Mouse (Mus musculus) midbrain, embryonic 15.5 days (tissue): Measurements from ENCODE around the gene Sulf2. TPM values are rescaled to one million over a fixed set of nuclear protein-coding genes. Genes with fewer than 3 reads are reported as not detected.

Experiments used
- ATAC-seq: fragments of 200-750 bp; cut with Nextera tagmentation; replicated peaks from 2 replicates; pipeline ENCODE4 v1.8.0; 2017; ENCODE audit warnings: moderate TSS enrichment
- H3K27ac ChIP-seq: fragments of 300-500 bp; sonication (generic); 2 replicates; pipeline ENCODE4 v1.5.1; 2015; ENCODE audit warnings: mild to moderate bottlenecking, inconsistent platforms
- H3K27me3 ChIP-seq: fragments of 300-500 bp; sonication (generic); replicated peaks from 2 replicates; pipeline ENCODE4 v1.6.1; 2015; ENCODE audit warnings: inconsistent platforms
- H3K36me3 ChIP-seq: fragments of 300-500 bp; sonication (generic); replicated peaks from 2 replicates; pipeline ENCODE4 v1.6.1; 2015; ENCODE audit warnings: inconsistent platforms
- H3K4me1 ChIP-seq: fragments of 300-500 bp; sonication (generic); 2 replicates; pipeline ENCODE4 v1.6.1; 2015; ENCODE audit warnings: inconsistent platforms
- H3K4me2 ChIP-seq: fragments of 300-500 bp; sonication (generic); 2 replicates; pipeline ENCODE4 v1.6.1; 2015; ENCODE audit warnings: inconsistent platforms, mild to moderate bottlenecking, moderate library complexity
- H3K4me3 ChIP-seq: fragments of 300-500 bp; sonication (generic); 2 replicates; pipeline ENCODE4 v1.5.1; 2015; ENCODE audit warnings: mild to moderate bottlenecking, inconsistent platforms
- H3K9ac ChIP-seq: fragments of 300-500 bp; sonication (generic); 2 replicates; pipeline ENCODE4 v1.6.1; 2015; ENCODE audit warnings: mild to moderate bottlenecking, inconsistent platforms
- H3K9me3 ChIP-seq: fragments of 300-500 bp; sonication (generic); 2 replicates; pipeline ENCODE4 v1.6.1; 2016; ENCODE audit warnings: inconsistent platforms
- WGBS: fragments of 180-500 bp; shearing (Covaris S2); methylation state at CpG from one replicate; pipeline ENCODE4 v1.1.7; 2015; ENCODE audit warnings: mixed read lengths; 5-methylcytosine and 5-hydroxymethylcytosine counted together
- polyA plus RNA-seq: library from polyadenylated mRNA; unstranded; fragments of >200 nt; fragmentation: Nextera tagmentation; extraction: Ambion mirVana; gene quantifications from 2 replicates; pipeline ENCODE4 v1.2.1, GENCODE M21; 2015

Gene Sulf2
- polyA plus RNA-seq, 1 experiment from 2014 or later = 108 TPM

DNA sequence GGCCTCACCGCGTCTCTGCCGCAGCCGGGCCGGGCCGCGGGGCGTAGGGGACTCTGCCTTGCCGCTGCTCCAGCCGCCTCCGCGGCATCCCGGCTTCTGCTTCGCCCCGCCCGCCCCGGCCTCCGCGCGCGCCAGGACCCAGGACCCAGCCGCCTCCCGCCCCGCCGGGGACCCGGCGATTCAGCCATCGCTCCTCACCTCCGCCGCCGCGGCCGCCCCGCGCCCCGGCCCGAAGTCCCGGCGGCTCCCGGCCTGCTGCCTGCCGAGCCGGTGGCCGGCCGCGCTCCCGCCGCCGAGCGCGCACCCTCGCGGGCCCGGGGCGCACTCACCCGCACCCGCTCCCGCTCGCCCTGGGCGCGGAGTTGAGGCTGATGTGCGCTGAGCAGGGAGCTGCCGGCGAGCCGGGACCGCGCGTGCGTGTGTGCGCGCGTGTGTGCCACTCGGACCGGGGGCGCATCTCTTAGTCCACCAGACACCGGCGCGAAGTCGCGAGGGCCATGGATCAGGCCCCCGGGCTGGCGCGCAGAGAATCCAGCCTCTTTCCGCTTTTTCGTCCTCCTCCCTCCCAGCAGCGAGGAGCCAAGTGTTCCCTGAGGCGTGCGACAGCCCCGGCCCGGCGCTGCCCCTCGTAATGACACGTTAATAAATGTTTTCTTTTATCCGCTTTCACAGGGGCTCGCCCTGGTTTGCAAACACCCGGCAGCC lies 562 bp downstream of the Sulf2 start:
- Histone ChIP-seq H3K27ac (peak overlapping the region; percentile 86), H3K4me1 (peaks cover 43% of the 10 kb centered on the region), H3K36me3 (no peaks in the 10 kb centered on the region), H3K4me2 (peak overlapping the region; percentile 95), H3K9ac (peak overlapping the region; percentile 79), H3K9me3 (no peaks in the 10 kb centered on the region), H3K4me3 (peak overlapping the region; percentile 75), H3K27me3 (peaks cover 7% of the 10 kb centered on the region; the same call in 1 of the 2 replicates)
- under 1% methylated on average over 89 of the region's 95 CpGs for WGBS
- ATAC-seq = peak; percentile 79

DNA sequence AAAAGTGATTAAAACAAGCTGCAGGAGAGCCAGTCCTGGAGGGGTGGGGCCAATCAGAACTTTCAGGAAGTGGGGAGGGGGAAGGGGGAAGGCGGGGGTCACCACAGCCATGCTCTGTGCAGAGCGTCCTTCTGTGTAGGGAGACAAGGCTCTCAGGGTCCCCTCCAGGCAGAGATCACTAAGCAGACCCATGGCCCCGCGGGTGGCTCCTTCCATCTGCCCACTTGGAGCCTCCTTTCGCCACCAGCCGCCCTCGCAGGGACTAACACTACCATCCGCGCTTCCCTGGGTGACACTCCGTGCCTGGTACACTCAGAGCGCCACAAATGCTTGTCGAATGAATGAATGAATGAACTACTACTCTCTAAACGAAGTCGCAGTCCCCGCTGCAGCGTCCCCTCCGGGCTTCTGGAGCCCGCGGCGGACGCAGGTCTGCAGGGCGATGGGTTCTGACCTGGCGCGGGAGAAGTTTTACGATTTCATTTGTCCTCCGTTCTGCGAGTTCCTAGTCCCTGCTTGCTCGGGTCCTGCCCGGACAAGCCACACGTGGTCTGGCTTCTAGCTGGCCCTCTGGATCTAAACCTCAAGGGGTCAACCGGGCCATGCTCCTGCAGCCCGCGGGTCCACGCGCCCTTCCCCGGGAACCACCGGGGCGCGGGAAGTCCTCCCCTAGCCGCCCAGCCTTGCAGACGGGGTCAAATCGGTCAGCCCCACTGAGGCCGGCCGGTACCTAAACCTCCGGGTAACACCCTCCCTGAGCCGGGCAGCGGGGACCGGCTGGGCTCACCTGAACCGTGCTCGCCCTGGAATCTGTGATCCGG lies 1.4 kb downstream of the Sulf2 start:
- Histone ChIP-seq H3K27me3 (peaks cover 7% of the 10 kb centered on the region; the same call in 1 of the 2 replicates), H3K9ac (peak overlapping the region; percentile 79), H3K36me3 (no peaks in the 10 kb centered on the region), H3K27ac (peak overlapping the region; percentile 86), H3K4me2 (peak overlapping the region; percentile 95), H3K4me3 (peak overlapping the region; percentile 75), H3K9me3 (no peaks in the 10 kb centered on the region), H3K4me1 (peaks cover 49% of the 10 kb centered on the region)
- WGBS = under 1% methylated on average over 50 of the region's 51 CpGs
- ATAC-seq = peak; percentile 29; the same call in 1 of the 2 replicates

DNA sequence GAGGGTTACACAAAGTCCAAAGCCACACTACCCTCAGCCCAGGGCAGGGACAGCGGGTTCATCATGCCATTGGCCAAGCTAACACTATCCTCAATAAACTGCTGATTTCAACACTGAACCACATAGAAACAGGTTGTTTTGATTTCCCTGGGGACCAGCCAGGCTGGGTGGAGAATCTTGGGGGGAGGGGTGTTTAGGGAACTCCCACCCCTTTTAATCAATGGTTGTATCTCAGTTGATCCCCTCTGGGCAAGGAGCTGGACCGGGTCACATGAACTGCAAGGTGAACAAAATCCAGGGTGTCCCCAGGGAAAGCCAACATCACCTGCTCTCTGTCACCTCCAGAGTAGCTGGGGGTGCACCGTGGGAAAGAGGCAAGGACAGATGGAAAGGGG lies 2.1 kb downstream of the Sulf2 start:
- peaks cover 54% of the 10 kb centered on the region for H3K4me1 ChIP-seq
- WGBS = 35% methylated on average over 3 of the region's 3 CpGs
- H3K36me3 ChIP-seq = no peaks in the 10 kb centered on the region
- H3K27me3 ChIP-seq = peaks cover 7% of the 10 kb centered on the region; the same call in 1 of the 2 replicates
- peak overlapping the region; percentile 9; the same call in 1 of the 2 replicates for H3K9ac ChIP-seq
- no peaks in the 10 kb centered on the region for H3K9me3 ChIP-seq
- no peak for ATAC-seq
- H3K4me2 ChIP-seq = peak overlapping the region; percentile 95
- no peak overlapping the region for H3K27ac ChIP-seq
- peak overlapping the region; percentile 75 for H3K4me3 ChIP-seq

DNA sequence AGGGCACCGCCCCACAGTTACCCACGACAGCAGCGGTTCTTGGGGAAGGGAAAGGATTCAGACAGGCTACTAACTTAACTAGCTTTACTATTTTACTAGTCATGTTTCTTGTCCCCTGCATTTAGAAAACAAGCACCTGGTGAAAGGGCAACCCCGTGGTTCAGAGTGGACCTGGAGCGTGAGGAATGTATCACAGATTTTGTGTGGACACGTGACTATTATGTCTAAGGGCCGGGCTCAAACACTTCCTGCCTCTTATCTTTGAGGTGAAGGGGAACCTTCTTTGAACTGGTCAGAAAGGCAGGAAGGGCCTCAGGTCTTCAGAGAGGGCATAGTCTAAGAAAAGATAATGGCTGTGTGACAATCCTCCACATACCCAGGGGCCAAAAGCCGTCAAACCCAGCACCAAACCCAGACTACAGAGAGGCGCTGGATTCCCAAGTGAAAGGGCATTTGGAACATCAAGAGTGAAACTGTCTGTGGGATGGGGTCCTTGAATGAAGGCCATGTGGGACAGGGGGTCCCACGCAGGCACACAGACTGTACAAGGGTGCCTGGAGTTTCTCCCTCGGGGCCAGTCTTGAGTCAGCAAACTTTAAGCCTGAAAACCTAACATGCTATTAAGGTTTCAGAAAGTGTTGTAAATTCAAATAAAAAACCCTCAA lies 2.6 kb downstream of the Sulf2 start:
- 0 out of 2 replicates have a peak overlapping the region, but pooled peaks have one; percentile 9 for H3K9ac ChIP-seq
- H3K4me2 ChIP-seq = peak overlapping the region; percentile 95
- H3K27ac ChIP-seq = no peak overlapping the region
- H3K27me3 ChIP-seq = peaks cover 7% of the 10 kb centered on the region; the same call in 1 of the 2 replicates
- H3K4me1 ChIP-seq = peaks cover 54% of the 10 kb centered on the region
- H3K9me3 ChIP-seq = no peaks in the 10 kb centered on the region
- no peak for ATAC-seq
- no peaks in the 10 kb centered on the region for H3K36me3 ChIP-seq
- peak overlapping the region; percentile 75; the same call in 1 of the 2 replicates for H3K4me3 ChIP-seq
- WGBS = 74% methylated on average over 11 of the region's 11 CpGs

DNA sequence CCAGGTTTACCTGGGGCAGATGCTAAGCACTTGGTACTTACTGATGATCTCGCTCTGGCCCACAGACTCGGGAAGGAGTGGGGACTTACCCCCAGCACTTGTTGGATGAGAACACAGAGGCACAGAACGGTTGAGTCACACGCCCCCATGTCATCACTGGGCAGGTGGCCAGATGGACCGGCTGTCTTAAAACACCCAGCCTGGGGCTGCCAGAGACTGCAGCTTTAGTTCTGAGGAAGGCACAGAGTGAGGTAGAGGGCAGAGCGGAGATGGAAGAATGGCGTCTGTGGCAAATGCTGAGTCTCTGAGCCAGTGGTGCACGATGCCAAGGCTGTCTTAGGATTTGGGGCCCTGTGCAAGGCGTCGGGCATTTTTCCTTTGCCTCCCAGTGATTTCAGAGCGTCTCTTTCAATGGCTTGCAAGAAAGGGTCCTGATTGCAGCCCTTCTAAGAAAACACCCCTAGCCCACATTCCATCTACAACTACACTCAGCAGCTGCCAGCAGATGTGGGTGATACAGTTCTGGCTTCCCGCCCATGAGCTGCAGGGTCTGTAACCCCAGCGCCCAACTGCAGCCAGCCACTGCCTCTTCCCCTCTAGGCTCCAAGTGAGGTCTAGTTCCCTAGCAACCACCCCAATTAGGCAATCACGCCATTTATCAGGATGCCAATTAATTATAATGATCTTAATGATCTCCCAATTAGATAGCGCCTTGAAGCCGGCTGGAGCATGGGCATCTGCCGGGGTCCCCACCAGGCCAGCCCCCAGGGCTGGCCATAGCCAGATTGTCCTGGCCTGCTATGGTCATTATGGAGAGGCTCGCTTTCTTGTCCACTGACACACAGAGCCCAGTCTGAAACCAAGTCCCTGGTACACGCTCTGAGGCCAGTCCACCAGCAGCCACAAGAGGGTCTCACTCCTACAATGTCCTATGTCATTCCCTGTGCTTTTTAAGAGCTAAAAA lies 3.7 kb downstream of the Sulf2 start:
- Histone ChIP-seq H3K27ac (peak overlapping the region; percentile 48), H3K36me3 (no peaks in the 10 kb centered on the region), H3K9ac (no peak overlapping the region), H3K4me2 (peak overlapping the region; percentile 95), H3K4me3 (0 out of 2 replicates have a peak overlapping the region, but pooled peaks have one; percentile 1), H3K27me3 (0 out of 2 replicates have a peak, but pooled peaks cover 2% of the 10 kb centered on the region), H3K4me1 (peaks cover 54% of the 10 kb centered on the region), H3K9me3 (no peaks in the 10 kb centered on the region)
- no peak for ATAC-seq
- 49% methylated on average over 19 of the region's 19 CpGs for WGBS

- no peak overlapping the region for H3K4me3 ChIP-seq
- no peak overlapping the region for H3K27ac ChIP-seq
- H3K27me3 ChIP-seq = no peaks in the 10 kb centered on the region
- H3K9me3 ChIP-seq = no peaks in the 10 kb centered on the region
- no peak overlapping the region for H3K4me2 ChIP-seq
- H3K36me3 ChIP-seq = no peaks in the 10 kb centered on the region
- H3K4me1 ChIP-seq = peaks cover 49% of the 10 kb centered on the region
- ATAC-seq = no peak
- 92% methylated on average over 5 of the region's 5 CpGs for WGBS
- H3K9ac ChIP-seq = no peak overlapping the region
Observed at GRCm38 (mm10) chr2:166150584-166150983, 4.9 kb downstream of the Sulf2 start.

- Histone ChIP-seq H3K4me2 (no peak overlapping the region), H3K9me3 (no peaks in the 10 kb centered on the region), H3K4me3 (no peak overlapping the region), H3K36me3 (no peaks in the 10 kb centered on the region), H3K4me1 (peaks cover 48% of the 10 kb centered on the region), H3K27me3 (no peaks in the 10 kb centered on the region), H3K27ac (no peak overlapping the region), H3K9ac (no peak overlapping the region)
- no peak for ATAC-seq
- WGBS = 81% methylated on average over 8 of the region's 8 CpGs
Observed at GRCm38 (mm10) chr2:166149482-166149881, 6.0 kb downstream of the Sulf2 start.

DNA sequence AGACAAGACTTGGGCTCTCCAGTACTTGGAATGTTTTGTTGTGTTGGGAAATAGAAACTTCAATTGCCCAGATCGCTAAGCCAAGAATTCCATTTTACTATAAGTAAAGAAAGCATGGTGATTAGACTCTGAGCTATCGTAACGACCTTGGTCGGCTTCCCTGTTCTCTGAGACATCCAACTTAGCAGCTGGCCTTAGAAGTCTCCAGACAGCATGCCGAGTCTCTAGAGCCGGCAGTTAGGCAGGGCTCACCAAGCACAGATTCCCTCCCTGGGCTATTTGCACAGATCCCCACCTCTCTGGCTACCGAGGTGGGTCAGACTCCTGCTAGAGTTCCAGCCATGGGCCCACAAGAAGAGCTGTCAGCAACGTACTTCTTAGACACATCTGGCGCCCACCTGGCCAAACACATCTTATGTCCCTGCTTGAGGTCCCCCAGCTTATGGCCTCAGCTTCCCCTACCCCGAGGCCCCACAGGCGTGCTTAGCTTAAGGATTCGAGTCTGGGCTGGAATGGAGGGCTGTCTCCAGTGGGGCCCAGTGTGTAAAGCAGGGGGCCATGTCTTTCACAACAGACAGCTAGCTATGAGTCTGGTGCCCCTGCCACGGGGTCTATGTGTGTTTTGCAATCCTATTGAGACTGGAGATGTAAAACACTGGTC lies 6.7 kb downstream of the Sulf2 start:
- no peak for ATAC-seq
- Histone ChIP-seq H3K27me3 (no peaks in the 10 kb centered on the region), H3K4me2 (no peak overlapping the region), H3K4me3 (no peak overlapping the region), H3K4me1 (peaks cover 41% of the 10 kb centered on the region), H3K36me3 (no peaks in the 10 kb centered on the region), H3K9me3 (no peaks in the 10 kb centered on the region), H3K9ac (no peak overlapping the region), H3K27ac (no peak overlapping the region)
- WGBS = 47% methylated on average over 13 of the region's 13 CpGs

GRCm38 (mm10) chr2:166147930-166148651 lies 7.4 kb downstream of the Sulf2 start:
- Histone ChIP-seq H3K27ac (no peak overlapping the region), H3K4me2 (no peak overlapping the region), H3K4me3 (no peak overlapping the region), H3K36me3 (no peaks in the 10 kb centered on the region), H3K9me3 (no peaks in the 10 kb centered on the region), H3K4me1 (peaks cover 37% of the 10 kb centered on the region), H3K27me3 (no peaks in the 10 kb centered on the region), H3K9ac (no peak overlapping the region)
- WGBS = 85% methylated on average over 10 of the region's 10 CpGs
- ATAC-seq = no peak

DNA sequence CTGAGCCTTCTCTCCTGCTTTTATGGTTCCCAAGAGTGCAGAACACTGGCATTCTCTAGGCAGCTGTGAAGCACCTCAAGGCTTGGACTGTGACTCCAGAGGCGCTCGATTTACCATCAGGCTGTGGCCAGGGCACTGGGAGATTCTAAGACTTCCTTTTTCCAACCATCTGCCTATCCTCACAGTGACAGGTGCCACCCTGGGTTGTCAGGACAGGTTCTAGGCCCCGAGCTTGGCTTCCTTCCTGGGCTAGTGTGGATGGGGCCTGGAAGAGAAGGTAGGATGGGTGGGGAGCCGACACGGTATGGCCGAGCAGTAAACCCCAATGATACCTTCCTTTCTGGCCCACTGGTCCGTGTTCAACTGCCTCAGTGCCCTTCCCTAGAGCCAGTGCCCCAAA lies 9.0 kb downstream of the Sulf2 start:
- Histone ChIP-seq H3K4me1 (peaks cover 29% of the 10 kb centered on the region), H3K9ac (no peak overlapping the region), H3K27ac (no peak overlapping the region), H3K36me3 (no peaks in the 10 kb centered on the region), H3K4me3 (no peak overlapping the region), H3K9me3 (no peaks in the 10 kb centered on the region), H3K27me3 (no peaks in the 10 kb centered on the region), H3K4me2 (no peak overlapping the region)
- WGBS = 90% methylated on average over 7 of the region's 7 CpGs
- ATAC-seq = no peak
